In genomic region chr5:66400563-66400962, GRCm38 (mm10) we compare ENCODE assay signal across 23 mouse cellular contexts.
"Had no signal": no experiment of that assay in that cellular context is flagged by ENCODE, and none has a peak within 500 bp of the region (broad histone marks: within the 10 kb centered on the region; RNA-seq: fewer than 3 reads in every experiment).

No protein-coding gene starts in this region.

- H3K4me3 ChIP-seq: heart, embryonic 13.5 days; heart, embryonic 15.5 days; hindbrain, embryonic 15.5 days; layer of hippocampus, adult 2 months; left cerebral cortex, adult 2 months; limb, embryonic 10.5 days; limb, embryonic 12.5 days; liver, embryonic 13.5 days had no signal

- H3K9me3 ChIP-seq: heart, embryonic 13.5 days; heart, embryonic 15.5 days; hindbrain, embryonic 15.5 days; limb, embryonic 10.5 days; limb, embryonic 12.5 days; liver, embryonic 13.5 days had no signal

- H3K27ac ChIP-seq: heart, embryonic 13.5 days; heart, embryonic 15.5 days; hindbrain, postnatal 0 days; layer of hippocampus, adult 2 months; left cerebral cortex, adult 2 months; limb, embryonic 10.5 days; limb, embryonic 12.5 days; liver, embryonic 13.5 days had no signal

- H3K9ac ChIP-seq: forebrain, postnatal 0 days; heart, embryonic 13.5 days; heart, embryonic 15.5 days; hindbrain, embryonic 15.5 days; limb, embryonic 12.5 days; liver, embryonic 13.5 days had no signal

- ATAC-seq: forebrain, postnatal 0 days; hindbrain, postnatal 0 days; intestine, postnatal 0 days had no signal

- H3K4me1 ChIP-seq: limb, embryonic 10.5 days; limb, embryonic 12.5 days; liver, embryonic 13.5 days had no signal

- DNase-seq: forebrain, postnatal 0 days; gastrocnemius, postnatal 14 days; gastrocnemius, postnatal 36 days; heart, adult 18-20 months; heart, postnatal 14 days; heart, postnatal 36 days; kidney, adult 18-20 months; kidney, adult 8-10 months; kidney, postnatal 10 days; kidney, postnatal 25 days; kidney, postnatal 4 days; liver; liver, embryonic 13.5 days had no signal

- H3K27me3 ChIP-seq: heart, embryonic 13.5 days; heart, embryonic 15.5 days; hindbrain, embryonic 15.5 days; limb, embryonic 12.5 days; liver, embryonic 13.5 days had no signal

- H3K36me3 ChIP-seq: heart, embryonic 15.5 days; hindbrain, embryonic 15.5 days; liver, embryonic 13.5 days had no signal

- H3K4me2 ChIP-seq: heart, embryonic 13.5 days; heart, embryonic 15.5 days; hindbrain, embryonic 15.5 days; limb, embryonic 12.5 days; liver, embryonic 11.5 days; liver, embryonic 13.5 days had no signal
